Mouse (Mus musculus): ENCODE measurements around the gene Hectd4.

Hectd4 gene

GRCm38 (mm10) chr5:121366449-121367225 lies 146.6 kb downstream of the Hectd4 start:
- peak; percentile 42 for DNase-seq

GRCm38 (mm10) chr5:121367255-121367654 lies 147.2 kb downstream of the Hectd4 start:
- no peak for DNase-seq

GRCm38 (mm10) chr5:121371712-121372111 lies 151.7 kb downstream of the Hectd4 start:
- DNase-seq: no peak

- DNase-seq: no peak
These were observed 154.8 kb downstream of the Hectd4 start for GRCm38 (mm10) chr5:121374790-121375189.

- DNase-seq: peak; percentile 45
These were observed 157.0 kb downstream of the Hectd4 start for GRCm38 (mm10) chr5:121376972-121377371.

- DNase-seq: peak; percentile 11
These were observed 158.7 kb downstream of the Hectd4 start for GRCm38 (mm10) chr5:121378678-121379256.

- peak; percentile 11 for DNase-seq
These were observed 160.7 kb downstream of the Hectd4 start for GRCm38 (mm10) chr5:121380692-121381091.

GRCm38 (mm10) chr5:121383857-121384756 lies 164.1 kb downstream of the Hectd4 start:
- peak; percentile 59 for DNase-seq

GRCm38 (mm10) chr5:121384757-121385460 lies 164.9 kb downstream of the Hectd4 start:
- peak; percentile 63 for DNase-seq

- DNase-seq: peak; percentile 97
These were observed 165.6 kb downstream of the Hectd4 start, which contains the start of gene Trafd1 for GRCm38 (mm10) chr5:121385461-121386119. Gene Trafd1 (minus strand): TSS chr5:121385632.

- DNase-seq: peak; percentile 50
These were observed 166.3 kb downstream of the Hectd4 start for GRCm38 (mm10) chr5:121386120-121386909.

GRCm38 (mm10) chr5:121387126-121387525 lies 167.1 kb downstream of the Hectd4 start:
- DNase-seq: peak; percentile 42

GRCm38 (mm10) chr5:121389106-121389505 lies 169.1 kb downstream of the Hectd4 start:
- DNase-seq: peak; percentile 33

GRCm38 (mm10) chr5:121389691-121390090 lies 169.7 kb downstream of the Hectd4 start:
- no peak for DNase-seq

GRCm38 (mm10) chr5:121392667-121393380 lies 172.8 kb downstream of the Hectd4 start:
- peak; percentile 78 for DNase-seq

- DNase-seq: no peak
These were observed 173.4 kb downstream of the Hectd4 start for GRCm38 (mm10) chr5:121393402-121393801.

GRCm38 (mm10) chr5:121395621-121396020 lies 175.6 kb downstream of the Hectd4 start:
- no peak for DNase-seq

GRCm38 (mm10) chr5:121397187-121398145 lies 177.4 kb downstream of the Hectd4 start, which contains the start of gene Naa25:
Gene Naa25 (plus strand): TSS chr5:121397936.
- DNase-seq: peak; percentile 97
